Mouse (Mus musculus) lung, embryonic 15.5 days (tissue): Measurements from ENCODE around the gene Tasp1. TPM values are rescaled to one million over a fixed set of nuclear protein-coding genes. Genes with fewer than 3 reads are reported as not detected.
"Not testable (repeated sequence)": the region's sequence is repeated elsewhere in the genome, so short reads cannot be mapped to it uniquely, and the experiment has no call there.

Source experiments
- ATAC-seq: fragments of 200-750 bp; cut with Nextera tagmentation; 2 replicates; pipeline ENCODE4 v1.8.0; 2017; ENCODE audit warnings: moderate number of reproducible peaks, borderline replicate concordance; ENCODE audit not compliant: low FRiP score, low TSS enrichment; ENCODE audit errors: extremely low read depth
- H3K27ac ChIP-seq: fragments of 300-500 bp; sonication (generic); 2 replicates; pipeline ENCODE4 v1.5.1; 2015; ENCODE audit warnings: moderate library complexity, mild to moderate bottlenecking, inconsistent platforms
- H3K27me3 ChIP-seq: fragments of 300-500 bp; sonication (generic); 2 replicates; pipeline ENCODE4 v1.6.1; 2015; ENCODE audit warnings: inconsistent platforms
- H3K36me3 ChIP-seq: fragments of 300-500 bp; sonication (generic); 2 replicates; pipeline ENCODE4 v1.6.1; 2015; ENCODE audit warnings: inconsistent platforms
- H3K4me1 ChIP-seq: fragments of 300-500 bp; sonication (generic); 2 replicates; pipeline ENCODE4 v1.6.1; 2015; ENCODE audit warnings: inconsistent platforms
- H3K4me2 ChIP-seq: fragments of 300-500 bp; sonication (generic); 2 replicates; pipeline ENCODE4 v1.6.1; 2015; ENCODE audit warnings: inconsistent platforms, mild to moderate bottlenecking, moderate library complexity
- H3K4me3 ChIP-seq: fragments of 300-500 bp; sonication (generic); 2 replicates; pipeline ENCODE4 v1.5.1; 2015; ENCODE audit warnings: mild to moderate bottlenecking, inconsistent platforms
- H3K9ac ChIP-seq: fragments of 300-500 bp; sonication (generic); 2 replicates; pipeline ENCODE4 v1.6.1; 2015; ENCODE audit warnings: inconsistent platforms
- H3K9me3 ChIP-seq: fragments of 300-500 bp; sonication (generic); 2 replicates; pipeline ENCODE4 v1.6.1; 2016; ENCODE audit warnings: inconsistent platforms
- WGBS: fragments of 180-500 bp; shearing (Covaris S2); methylation state at CpG from one replicate; pipeline ENCODE4 v1.1.7; 2015; 5-methylcytosine and 5-hydroxymethylcytosine counted together
- polyA plus RNA-seq: library from polyadenylated mRNA; unstranded; fragments of >200 nt; fragmentation: Nextera tagmentation; extraction: Ambion mirVana; gene quantifications from 2 replicates; pipeline ENCODE4 v1.2.1, GENCODE M21; 2015

Tasp1 gene
- polyA plus RNA-seq, 1 experiment from 2014 or later = 25.1 TPM

GRCm38 (mm10) chr2:139934033-139934572 is 132.5 kb downstream of the Tasp1 start:
- peak; percentile 49; the same call in 1 of the 2 replicates for ATAC-seq
- no peaks in the 10 kb centered on the region for H3K27me3 ChIP-seq

GRCm38 (mm10) chr2:139932211-139932610 is 134.4 kb downstream of the Tasp1 start:
- Histone ChIP-seq H3K27ac (no peak overlapping the region), H3K4me1 (peaks cover 14% of the 10 kb centered on the region), H3K27me3 (no peaks in the 10 kb centered on the region), H3K4me2 (no peak overlapping the region), H3K9ac (no peak overlapping the region), H3K4me3 (no peak overlapping the region), H3K9me3 (no peaks in the 10 kb centered on the region), H3K36me3 (no peaks in the 10 kb centered on the region)
- ATAC-seq = no peak
- WGBS = 77% methylated on average over 2 of the region's 2 CpGs

More at GRCm38 (mm10) chr2:139934033-139934572, 132.5 kb downstream of the Tasp1 start:
- 36% methylated on average over 4 of the region's 4 CpGs for WGBS
- peaks cover 14% of the 10 kb centered on the region for H3K4me1 ChIP-seq
- H3K9ac ChIP-seq = no peak overlapping the region
- H3K27ac ChIP-seq = no peak overlapping the region
- no peaks in the 10 kb centered on the region for H3K9me3 ChIP-seq
- H3K36me3 ChIP-seq = no peaks in the 10 kb centered on the region
- H3K4me3 ChIP-seq = no peak overlapping the region
- no peak overlapping the region for H3K4me2 ChIP-seq

GRCm38 (mm10) chr2:139924937-139925336 is 141.7 kb downstream of the Tasp1 start:
- 16% methylated on average over 1 of the region's 1 CpGs for WGBS
- Histone ChIP-seq H3K4me3 (no peak overlapping the region), H3K27ac (no peak overlapping the region), H3K36me3 (no peaks in the 10 kb centered on the region), H3K4me1 (no peaks in the 10 kb centered on the region), H3K9ac (no peak overlapping the region), H3K27me3 (no peaks in the 10 kb centered on the region), H3K9me3 (no peaks in the 10 kb centered on the region), H3K4me2 (no peak overlapping the region)
- no peak for ATAC-seq

GRCm38 (mm10) chr2:139921395-139921794 is 145.2 kb downstream of the Tasp1 start:
- not testable (repeated sequence) for ATAC-seq, H3K27me3 ChIP-seq, H3K9ac ChIP-seq, H3K4me3 ChIP-seq, H3K4me2 ChIP-seq, H3K9me3 ChIP-seq, H3K27ac ChIP-seq, H3K36me3 ChIP-seq, H3K4me1 ChIP-seq

GRCm38 (mm10) chr2:139919757-139920156 is 146.8 kb downstream of the Tasp1 start:
- no peaks in the 10 kb centered on the region for H3K36me3 ChIP-seq
- no peak overlapping the region for H3K9ac ChIP-seq
- no peak overlapping the region for H3K4me2 ChIP-seq
- no peaks in the 10 kb centered on the region for H3K4me1 ChIP-seq
- 57% methylated on average over 2 of the region's 2 CpGs for WGBS
- ATAC-seq = no peak
- H3K9me3 ChIP-seq = no peaks in the 10 kb centered on the region
- H3K27ac ChIP-seq = no peak overlapping the region
- H3K27me3 ChIP-seq = no peaks in the 10 kb centered on the region
- H3K4me3 ChIP-seq = no peak overlapping the region

GRCm38 (mm10) chr2:139906441-139907157 is 160.0 kb downstream of the Tasp1 start:
- Histone ChIP-seq H3K4me3 (no peak overlapping the region), H3K9me3 (no peaks in the 10 kb centered on the region), H3K27ac (no peak overlapping the region), H3K27me3 (no peaks in the 10 kb centered on the region), H3K4me1 (no peaks in the 10 kb centered on the region), H3K36me3 (no peaks in the 10 kb centered on the region), H3K4me2 (no peak overlapping the region), H3K9ac (no peak overlapping the region)
- ATAC-seq = no peak
- WGBS = 84% methylated on average over 9 of the region's 9 CpGs

- H3K27me3 ChIP-seq = no peaks in the 10 kb centered on the region
- H3K4me1 ChIP-seq = peaks cover 6% of the 10 kb centered on the region; the same call in 1 of the 2 replicates
- H3K4me3 ChIP-seq = no peak overlapping the region
- peak overlapping the region; percentile 50 for H3K27ac ChIP-seq
- no peaks in the 10 kb centered on the region for H3K9me3 ChIP-seq
- H3K9ac ChIP-seq = no peak overlapping the region
- ATAC-seq = peak; percentile 85; the same call in 1 of the 2 replicates
- H3K36me3 ChIP-seq = no peaks in the 10 kb centered on the region
- H3K4me2 ChIP-seq = no peak overlapping the region
These were observed 175.1 kb downstream of the Tasp1 start for GRCm38 (mm10) chr2:139891405-139892089.

- no peak overlapping the region for H3K9ac ChIP-seq
- WGBS = 44% methylated on average over 4 of the region's 4 CpGs
- H3K4me1 ChIP-seq = peaks cover 5% of the 10 kb centered on the region; the same call in 1 of the 2 replicates
- H3K9me3 ChIP-seq = no peaks in the 10 kb centered on the region
- H3K36me3 ChIP-seq = no peaks in the 10 kb centered on the region
- H3K27me3 ChIP-seq = no peaks in the 10 kb centered on the region
- no peak overlapping the region for H3K4me2 ChIP-seq
- ATAC-seq = peak; percentile 39; the same call in 1 of the 2 replicates
- no peak overlapping the region for H3K4me3 ChIP-seq
- H3K27ac ChIP-seq = peak overlapping the region; percentile 65
These were observed 182.4 kb downstream of the Tasp1 start for GRCm38 (mm10) chr2:139884264-139884637.

GRCm38 (mm10) chr2:139883581-139884263 is 182.9 kb downstream of the Tasp1 start:
- peak; percentile 91 for ATAC-seq
- Histone ChIP-seq H3K27ac (peak overlapping the region; percentile 76), H3K4me2 (no peak overlapping the region), H3K4me3 (no peak overlapping the region), H3K4me1 (peaks cover 5% of the 10 kb centered on the region; the same call in 1 of the 2 replicates), H3K36me3 (no peaks in the 10 kb centered on the region), H3K9ac (no peak overlapping the region), H3K27me3 (no peaks in the 10 kb centered on the region), H3K9me3 (no peaks in the 10 kb centered on the region)
- WGBS = 43% methylated on average over 7 of the region's 7 CpGs

- WGBS = 42% methylated on average over 7 of the region's 7 CpGs
- Histone ChIP-seq H3K4me3 (no peak overlapping the region), H3K27ac (peak overlapping the region; percentile 74), H3K36me3 (no peaks in the 10 kb centered on the region), H3K9me3 (no peaks in the 10 kb centered on the region), H3K4me2 (no peak overlapping the region), H3K27me3 (no peaks in the 10 kb centered on the region), H3K4me1 (peaks cover 12% of the 10 kb centered on the region), H3K9ac (no peak overlapping the region)
- ATAC-seq = peak; percentile 82
These were observed 188.5 kb downstream of the Tasp1 start for GRCm38 (mm10) chr2:139878052-139878621.

GRCm38 (mm10) chr2:139875876-139876275 is 190.7 kb downstream of the Tasp1 start:
- Histone ChIP-seq H3K4me3 (no peak overlapping the region), H3K4me2 (no peak overlapping the region), H3K9ac (no peak overlapping the region), H3K9me3 (no peaks in the 10 kb centered on the region), H3K36me3 (no peaks in the 10 kb centered on the region), H3K4me1 (peaks cover 12% of the 10 kb centered on the region), H3K27ac (no peak overlapping the region), H3K27me3 (no peaks in the 10 kb centered on the region)
- WGBS = 87% methylated on average over 3 of the region's 3 CpGs
- ATAC-seq = no peak
